Mouse (Mus musculus) liver, embryonic 15.5 days (tissue): Measurements from ENCODE around the gene D11Wsu47e. TPM values are rescaled to one million over a fixed set of nuclear protein-coding genes. Genes with fewer than 3 reads are reported as not detected.
"Not testable (repeated sequence)": the region's sequence is repeated elsewhere in the genome, so short reads cannot be mapped to it uniquely, and the experiment has no call there.

ENCODE experiments used
- ATAC-seq: fragments of 200-750 bp; cut with Nextera tagmentation; 2 replicates; pipeline ENCODE4 v1.8.0; 2017; ENCODE audit warnings: moderate number of reproducible peaks, mild to moderate bottlenecking, moderate library complexity; ENCODE audit not compliant: insufficient read depth
- H3K27ac ChIP-seq: fragments of 300-500 bp; sonication (generic); replicated peaks from 2 replicates; pipeline ENCODE4 v1.5.1; 2015; ENCODE audit warnings: mild to moderate bottlenecking, inconsistent platforms
- H3K27me3 ChIP-seq: fragments of 300-500 bp; sonication (generic); 2 replicates; pipeline ENCODE4 v1.6.1; 2015; ENCODE audit warnings: mild to moderate bottlenecking, inconsistent platforms
- H3K36me3 ChIP-seq: fragments of 300-500 bp; sonication (generic); replicated peaks from 2 replicates; pipeline ENCODE4 v1.6.1; 2015; ENCODE audit warnings: moderate library complexity, mild to moderate bottlenecking, inconsistent platforms
- H3K4me1 ChIP-seq: fragments of 300-500 bp; sonication (generic); replicated peaks from 2 replicates; pipeline ENCODE4 v1.6.1; 2015; ENCODE audit warnings: inconsistent platforms
- H3K4me2 ChIP-seq: fragments of 300-500 bp; sonication (generic); 2 replicates; pipeline ENCODE4 v1.6.1; 2015; ENCODE audit warnings: moderate library complexity, mild to moderate bottlenecking, inconsistent platforms
- H3K4me3 ChIP-seq: fragments of 300-500 bp; sonication (generic); replicated peaks from 2 replicates; pipeline ENCODE4 v1.5.1; 2015; ENCODE audit warnings: mild to moderate bottlenecking, inconsistent platforms
- H3K9ac ChIP-seq: fragments of 300-500 bp; sonication (generic); 2 replicates; pipeline ENCODE4 v1.6.1; 2015; ENCODE audit warnings: moderate library complexity, mild to moderate bottlenecking, inconsistent platforms
- H3K9me3 ChIP-seq: fragments of 300-500 bp; sonication (generic); replicated peaks from 2 replicates; pipeline ENCODE4 v1.6.1; 2016; ENCODE audit warnings: inconsistent platforms
- WGBS: fragments of 180-500 bp; shearing (Covaris S2); methylation state at CpG from one replicate; pipeline ENCODE4 v1.1.7; 2015; ENCODE audit warnings: mixed read lengths; ENCODE audit not compliant: insufficient replicate concordance; 5-methylcytosine and 5-hydroxymethylcytosine counted together
- polyA plus RNA-seq: library from polyadenylated mRNA; unstranded; fragments of >200 nt; fragmentation: Nextera tagmentation; extraction: Ambion mirVana; gene quantifications from 2 replicates; pipeline ENCODE4 v1.2.1, GENCODE M21; 2015

D11Wsu47e gene
- polyA plus RNA-seq, 1 experiment from 2014 or later, result 9.2 TPM

GRCm38 (mm10) chr11:113652516-113652915 is 31.7 kb upstream of the D11Wsu47e start:
- no peaks in the 10 kb centered on the region for H3K9me3 ChIP-seq
- peaks cover 37% of the 10 kb centered on the region for H3K4me1 ChIP-seq
- H3K4me2 ChIP-seq, result no peak overlapping the region
- peaks cover 62% of the 10 kb centered on the region for H3K36me3 ChIP-seq
- no peak overlapping the region; the same call in 1 of the 2 replicates for H3K27ac ChIP-seq
- 88% methylated on average over 6 of the region's 6 CpGs for WGBS
- no peak overlapping the region for H3K9ac ChIP-seq
- no peak for ATAC-seq
- H3K4me3 ChIP-seq, result no peak overlapping the region
- peaks cover 2% of the 10 kb centered on the region; the same call in 1 of the 2 replicates for H3K27me3 ChIP-seq

GRCm38 (mm10) chr11:113654105-113654504 is 30.1 kb upstream of the D11Wsu47e start:
- H3K4me1 ChIP-seq, result peaks cover 21% of the 10 kb centered on the region
- 94% methylated on average over 15 of the region's 15 CpGs for WGBS
- no peak overlapping the region for H3K4me3 ChIP-seq
- H3K4me2 ChIP-seq, result no peak overlapping the region
- no peaks in the 10 kb centered on the region for H3K27me3 ChIP-seq
- no peak overlapping the region for H3K27ac ChIP-seq
- peaks cover 78% of the 10 kb centered on the region for H3K36me3 ChIP-seq
- no peak for ATAC-seq
- H3K9ac ChIP-seq, result no peak overlapping the region
- no peaks in the 10 kb centered on the region for H3K9me3 ChIP-seq

- Histone ChIP-seq H3K36me3 (peaks cover 84% of the 10 kb centered on the region), H3K4me3 (no peak overlapping the region), H3K4me1 (peaks cover 21% of the 10 kb centered on the region), H3K27ac (no peak overlapping the region), H3K9ac (no peak overlapping the region), H3K27me3 (no peaks in the 10 kb centered on the region), H3K4me2 (no peak overlapping the region), H3K9me3 (no peaks in the 10 kb centered on the region)
- ATAC-seq, result no peak
- WGBS, result 85% methylated on average over 18 of the region's 18 CpGs
Measured at GRCm38 (mm10) chr11:113654561-113655270, 29.5 kb upstream of the D11Wsu47e start.

GRCm38 (mm10) chr11:113656511-113656932 is 27.7 kb upstream of the D11Wsu47e start:
- no peak for ATAC-seq
- Histone ChIP-seq H3K27me3 (no peaks in the 10 kb centered on the region), H3K4me2 (no peak overlapping the region), H3K27ac (no peak overlapping the region), H3K9ac (no peak overlapping the region), H3K4me3 (no peak overlapping the region), H3K9me3 (no peaks in the 10 kb centered on the region), H3K4me1 (peaks cover 5% of the 10 kb centered on the region), H3K36me3 (peaks cover 100% of the 10 kb centered on the region)
- WGBS, result 89% methylated on average over 8 of the region's 8 CpGs

- no peaks in the 10 kb centered on the region for H3K27me3 ChIP-seq
- no peak overlapping the region for H3K27ac ChIP-seq
- H3K9ac ChIP-seq, result no peak overlapping the region
- H3K4me3 ChIP-seq, result no peak overlapping the region
- no peaks in the 10 kb centered on the region; the same call in 1 of the 2 replicates for H3K4me1 ChIP-seq
- WGBS, result 63% methylated on average over 4 of the region's 4 CpGs
- no peak overlapping the region for H3K4me2 ChIP-seq
- H3K9me3 ChIP-seq, result no peaks in the 10 kb centered on the region
- ATAC-seq, result no peak
- H3K36me3 ChIP-seq, result peaks cover 100% of the 10 kb centered on the region
Measured at GRCm38 (mm10) chr11:113657221-113657620, 27.0 kb upstream of the D11Wsu47e start.

GRCm38 (mm10) chr11:113658319-113658718 is 25.9 kb upstream of the D11Wsu47e start:
- Histone ChIP-seq H3K4me3 (no peak overlapping the region), H3K36me3 (peaks cover 100% of the 10 kb centered on the region), H3K9me3 (no peaks in the 10 kb centered on the region), H3K27me3 (no peaks in the 10 kb centered on the region), H3K4me2 (no peak overlapping the region), H3K27ac (no peak overlapping the region), H3K9ac (no peak overlapping the region), H3K4me1 (no peaks in the 10 kb centered on the region)
- WGBS, result 89% methylated on average over 8 of the region's 8 CpGs
- no peak for ATAC-seq

- no peaks in the 10 kb centered on the region for H3K4me1 ChIP-seq
- no peak overlapping the region for H3K9ac ChIP-seq
- H3K4me2 ChIP-seq, result no peak overlapping the region
- H3K27me3 ChIP-seq, result no peaks in the 10 kb centered on the region
- peaks cover 100% of the 10 kb centered on the region for H3K36me3 ChIP-seq
- H3K9me3 ChIP-seq, result no peaks in the 10 kb centered on the region
- no peak for ATAC-seq
- 81% methylated on average over 4 of the region's 4 CpGs for WGBS
- H3K27ac ChIP-seq, result no peak overlapping the region
- H3K4me3 ChIP-seq, result no peak overlapping the region
Measured at GRCm38 (mm10) chr11:113658763-113659162, 25.4 kb upstream of the D11Wsu47e start.

GRCm38 (mm10) chr11:113660213-113660612 is 24.0 kb upstream of the D11Wsu47e start:
- peaks cover 100% of the 10 kb centered on the region for H3K36me3 ChIP-seq
- not testable (repeated sequence) for ATAC-seq

GRCm38 (mm10) chr11:113660940-113661339 is 23.3 kb upstream of the D11Wsu47e start:
- H3K36me3 ChIP-seq, result peaks cover 95% of the 10 kb centered on the region
- no peak overlapping the region for H3K9ac ChIP-seq
- H3K4me1 ChIP-seq, result peaks cover 12% of the 10 kb centered on the region
- no peak overlapping the region for H3K4me3 ChIP-seq
- H3K4me2 ChIP-seq, result no peak overlapping the region
- WGBS, result 93% methylated on average over 11 of the region's 11 CpGs
- ATAC-seq, result no peak
- no peaks in the 10 kb centered on the region for H3K9me3 ChIP-seq
- no peaks in the 10 kb centered on the region for H3K27me3 ChIP-seq
- H3K27ac ChIP-seq, result no peak overlapping the region

More at GRCm38 (mm10) chr11:113660213-113660612, 24.0 kb upstream of the D11Wsu47e start:
- H3K9ac ChIP-seq, H3K9me3 ChIP-seq, H3K4me3 ChIP-seq, H3K4me2 ChIP-seq, H3K4me1 ChIP-seq, H3K27ac ChIP-seq, H3K27me3 ChIP-seq: not testable (repeated sequence)
- 89% methylated on average over 3 of the region's 3 CpGs for WGBS

- Histone ChIP-seq H3K9me3 (no peaks in the 10 kb centered on the region), H3K9ac (no peak overlapping the region), H3K36me3 (peaks cover 86% of the 10 kb centered on the region), H3K4me2 (no peak overlapping the region), H3K27me3 (no peaks in the 10 kb centered on the region), H3K4me3 (no peak overlapping the region), H3K4me1 (peaks cover 21% of the 10 kb centered on the region), H3K27ac (no peak overlapping the region)
- no peak for ATAC-seq
- WGBS, result 81% methylated on average over 18 of the region's 18 CpGs
Measured at GRCm38 (mm10) chr11:113661835-113662351, 22.3 kb upstream of the D11Wsu47e start.

- peaks cover 86% of the 10 kb centered on the region for H3K36me3 ChIP-seq
- no peak overlapping the region for H3K9ac ChIP-seq
- no peaks in the 10 kb centered on the region for H3K27me3 ChIP-seq
- no peak overlapping the region for H3K4me2 ChIP-seq
- H3K9me3 ChIP-seq, result no peaks in the 10 kb centered on the region
- H3K27ac ChIP-seq, result no peak overlapping the region
- ATAC-seq, result no peak
- WGBS, result 82% methylated on average over 2 of the region's 2 CpGs
- H3K4me3 ChIP-seq, result no peak overlapping the region
- peaks cover 45% of the 10 kb centered on the region for H3K4me1 ChIP-seq
Measured at GRCm38 (mm10) chr11:113664279-113664678, 19.9 kb upstream of the D11Wsu47e start.
